Mouse (Mus musculus) urinary bladder, adult 18-20 months (tissue): ENCODE data around the gene Pacs1.

Experiments
- DNase-seq, 2 experiments: peaks; one replicate each; pipeline ENCODE4 v3.0.0; 2022; ENCODE audit warnings: low spot score in 2 of 2, mixed read lengths in 2 of 2

Gene Pacs1

GRCm38 (mm10) chr19:5272801-5273733 lies at the start of gene Pacs1:
Gene Pacs1 (minus strand): TSS chr19:5273119.
- peak; percentile 81 to 84 for DNase-seq

GRCm38 (mm10) chr19:5313189-5313588 lies 40.3 kb upstream of the Pacs1 start:
- DNase-seq: no peak

- no peak for DNase-seq
Measured at GRCm38 (mm10) chr19:5309025-5309424, 36.1 kb upstream of the Pacs1 start.

- no peak for DNase-seq
Measured at GRCm38 (mm10) chr19:5306968-5307734, 34.2 kb upstream of the Pacs1 start.

- DNase-seq: no peak
Measured at GRCm38 (mm10) chr19:5306279-5306678, 33.4 kb upstream of the Pacs1 start.

- no peak for DNase-seq
Measured at GRCm38 (mm10) chr19:5302455-5302854, 29.5 kb upstream of the Pacs1 start.

- no peak for DNase-seq
Measured at GRCm38 (mm10) chr19:5300588-5300987, 27.7 kb upstream of the Pacs1 start.

- DNase-seq: no peak
Measured at GRCm38 (mm10) chr19:5297903-5298800, 25.2 kb upstream of the Pacs1 start, which contains the start of gene Gal3st3. Gene Gal3st3 (plus strand): TSS chr19:5298331.

GRCm38 (mm10) chr19:5296630-5297029 lies 23.7 kb upstream of the Pacs1 start:
- DNase-seq: no peak

- no peak for DNase-seq
Measured at GRCm38 (mm10) chr19:5295736-5296075, 22.8 kb upstream of the Pacs1 start.

GRCm38 (mm10) chr19:5294972-5295735 lies 22.2 kb upstream of the Pacs1 start, which contains the start of gene Sf3b2:
Gene Sf3b2 (minus strand): TSS chr19:5295455.
- DNase-seq: peak; percentile 91 to 99

GRCm38 (mm10) chr19:5278381-5278780 lies 5.5 kb upstream of the Pacs1 start:
- DNase-seq: peak; percentile 49 to 52

- no peak for DNase-seq
Measured at GRCm38 (mm10) chr19:5277140-5277539, 4.2 kb upstream of the Pacs1 start.

GRCm38 (mm10) chr19:5276531-5276930 lies 3.6 kb upstream of the Pacs1 start:
- no peak for DNase-seq

- DNase-seq: no peak
Measured at GRCm38 (mm10) chr19:5275736-5276135, 2.8 kb upstream of the Pacs1 start.

GRCm38 (mm10) chr19:5274641-5275040 lies 1.7 kb upstream of the Pacs1 start:
- no peak for DNase-seq

- DNase-seq: no peak
Measured at GRCm38 (mm10) chr19:5273916-5274315, 997 bp upstream of the Pacs1 start.

GRCm38 (mm10) chr19:5272326-5272795 lies 558 bp downstream of the Pacs1 start:
- peak; percentile 18 to 57 for DNase-seq

GRCm38 (mm10) chr19:5271430-5271829 lies 1.5 kb downstream of the Pacs1 start:
- DNase-seq: no peak

- no peak for DNase-seq
Measured at GRCm38 (mm10) chr19:5269392-5269791, 3.5 kb downstream of the Pacs1 start.

GRCm38 (mm10) chr19:5268875-5269274 lies 4.0 kb downstream of the Pacs1 start:
- no peak for DNase-seq
